Mouse (Mus musculus) intestine, embryonic 16.5 days (tissue): ENCODE measurements around the gene Gse1. TPM values are rescaled to one million over a fixed set of nuclear protein-coding genes. Genes with fewer than 3 reads are reported as not detected.

Experiments used
- ATAC-seq: fragments of 200-750 bp; cut with Nextera tagmentation; 2 replicates; pipeline ENCODE4 v1.8.0; 2017; ENCODE audit warnings: moderate TSS enrichment, moderate library complexity
- H3K27ac ChIP-seq: fragments of 300-500 bp; sonication (generic); 2 replicates; pipeline ENCODE4 v1.5.1; 2014; ENCODE audit warnings: mild to moderate bottlenecking, low read length
- H3K27me3 ChIP-seq: fragments of 300-500 bp; sonication (generic); replicated peaks from 2 replicates; pipeline ENCODE4 v1.6.1; 2014; ENCODE audit warnings: low read length, control low read depth, mixed read lengths; ENCODE audit not compliant: control insufficient read depth, insufficient read depth
- H3K36me3 ChIP-seq: fragments of 300-500 bp; sonication (generic); 2 replicates; pipeline ENCODE4 v1.6.1; 2014; ENCODE audit warnings: low read length, control low read depth; ENCODE audit not compliant: control insufficient read depth, insufficient read depth
- H3K4me1 ChIP-seq: fragments of 300-500 bp; sonication (generic); 2 replicates; pipeline ENCODE4 v1.6.1; 2014; ENCODE audit warnings: low read length, control low read depth, mixed read lengths; ENCODE audit not compliant: control insufficient read depth, insufficient read depth
- H3K4me2 ChIP-seq: fragments of 300-500 bp; sonication (generic); 2 replicates; pipeline ENCODE4 v1.6.1; 2014; ENCODE audit warnings: low read depth, low read length, control low read depth
- H3K4me3 ChIP-seq: fragments of 300-500 bp; sonication (generic); 2 replicates; pipeline ENCODE4 v1.5.1; 2014; ENCODE audit warnings: mild to moderate bottlenecking, low read length
- H3K9ac ChIP-seq: fragments of 300-500 bp; sonication (generic); 2 replicates; pipeline ENCODE4 v1.6.1; 2014; ENCODE audit warnings: low read depth, low read length
- H3K9me3 ChIP-seq: fragments of 300-500 bp; sonication (generic); 2 replicates; pipeline ENCODE4 v1.6.1; 2016; ENCODE audit warnings: low read length, control low read depth; ENCODE audit not compliant: control insufficient read depth
- WGBS: fragments of 180-500 bp; shearing (Covaris S2); extraction: QIAGEN DNeasy Blood & Tissue Kit; methylation state at CpG from one replicate; pipeline ENCODE4 v1.1.7; 2014; 5-methylcytosine and 5-hydroxymethylcytosine counted together
- polyA plus RNA-seq: library from polyadenylated mRNA; unstranded; fragments of >200 nt; fragmentation: Nextera tagmentation; extraction: Ambion mirVana; gene quantifications from 2 replicates; pipeline ENCODE4 v1.2.1, GENCODE M21; 2015

Gse1 gene
- polyA plus RNA-seq, 1 experiment from 2014 or later = 7.3 TPM

GRCm38 (mm10) chr8:120537207-120537817 lies 309.1 kb downstream of the Gse1 start:
- no peaks in the 10 kb centered on the region for H3K36me3 ChIP-seq
- under 1% methylated on average over 71 of the region's 79 CpGs for WGBS
- peak; percentile 76 for ATAC-seq
- H3K9me3 ChIP-seq = no peaks in the 10 kb centered on the region
- H3K9ac ChIP-seq = peak overlapping the region; percentile 70
- H3K4me2 ChIP-seq = peak overlapping the region; percentile 99
- no peaks in the 10 kb centered on the region for H3K27me3 ChIP-seq
- peak overlapping the region; percentile 68 for H3K4me3 ChIP-seq
- peaks cover 81% of the 10 kb centered on the region for H3K4me1 ChIP-seq
- peak overlapping the region; percentile 94 for H3K27ac ChIP-seq

- Histone ChIP-seq H3K36me3 (no peaks in the 10 kb centered on the region), H3K4me3 (peak overlapping the region; percentile 68), H3K27me3 (no peaks in the 10 kb centered on the region), H3K4me2 (peak overlapping the region; percentile 99), H3K9me3 (no peaks in the 10 kb centered on the region), H3K9ac (peak overlapping the region; percentile 70), H3K27ac (peak overlapping the region; percentile 94), H3K4me1 (peaks cover 81% of the 10 kb centered on the region)
- ATAC-seq = peak; percentile 9
- WGBS = under 1% methylated on average over 41 of the region's 46 CpGs
These were observed 309.7 kb downstream of the Gse1 start for GRCm38 (mm10) chr8:120537818-120538396.

GRCm38 (mm10) chr8:120538397-120539240 lies 310.4 kb downstream of the Gse1 start:
- no peaks in the 10 kb centered on the region for H3K9me3 ChIP-seq
- peak overlapping the region; percentile 68 for H3K4me3 ChIP-seq
- H3K9ac ChIP-seq = peak overlapping the region; percentile 70
- peak; percentile 64 for ATAC-seq
- H3K4me1 ChIP-seq = peaks cover 81% of the 10 kb centered on the region
- H3K27me3 ChIP-seq = no peaks in the 10 kb centered on the region
- H3K4me2 ChIP-seq = peak overlapping the region; percentile 99
- 8% methylated on average over 35 of the region's 37 CpGs for WGBS
- H3K36me3 ChIP-seq = no peaks in the 10 kb centered on the region
- peak overlapping the region; percentile 94 for H3K27ac ChIP-seq

DNA sequence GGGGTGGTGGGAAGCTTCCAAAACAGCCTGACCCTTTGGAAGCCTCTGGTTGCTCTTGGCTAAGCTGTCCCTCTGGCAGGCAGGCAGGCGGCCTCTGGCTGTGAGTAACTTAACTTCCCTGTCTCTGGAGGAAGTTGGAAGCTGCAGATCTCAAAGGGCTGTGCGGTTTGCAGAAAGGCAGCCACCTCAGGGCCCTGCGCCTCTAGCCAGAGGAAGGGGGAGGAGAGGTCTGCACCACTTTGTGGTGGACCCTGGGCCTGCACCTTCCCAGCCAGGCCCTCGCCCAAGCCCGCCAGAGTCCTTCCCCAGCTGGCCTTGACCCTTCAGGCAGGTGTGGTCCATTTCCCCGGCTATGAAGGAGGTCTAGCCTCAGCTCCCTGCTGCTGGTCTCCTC lies 311.1 kb downstream of the Gse1 start:
- Histone ChIP-seq H3K27ac (peak overlapping the region; percentile 94), H3K9me3 (no peaks in the 10 kb centered on the region), H3K36me3 (no peaks in the 10 kb centered on the region), H3K4me2 (peak overlapping the region; percentile 99), H3K9ac (peak overlapping the region; percentile 70), H3K4me1 (peaks cover 81% of the 10 kb centered on the region), H3K4me3 (peak overlapping the region; percentile 68), H3K27me3 (no peaks in the 10 kb centered on the region)
- no peak for ATAC-seq
- WGBS = 49% methylated on average over 6 of the region's 6 CpGs

- no peak for ATAC-seq
- Histone ChIP-seq H3K9ac (peak overlapping the region; percentile 70), H3K4me3 (peak overlapping the region; percentile 68), H3K4me2 (peak overlapping the region; percentile 99), H3K36me3 (no peaks in the 10 kb centered on the region), H3K27ac (peak overlapping the region; percentile 94), H3K27me3 (no peaks in the 10 kb centered on the region), H3K4me1 (peaks cover 81% of the 10 kb centered on the region), H3K9me3 (no peaks in the 10 kb centered on the region)
- WGBS = 45% methylated on average over 23 of the region's 23 CpGs
These were observed 311.7 kb downstream of the Gse1 start for GRCm38 (mm10) chr8:120539775-120540625.

- peaks cover 90% of the 10 kb centered on the region for H3K4me1 ChIP-seq
- no peak overlapping the region for H3K4me3 ChIP-seq
- no peak for ATAC-seq
- peak overlapping the region; percentile 6 for H3K4me2 ChIP-seq
- H3K27ac ChIP-seq = peak overlapping the region; percentile 89
- WGBS = 23% methylated on average over 13 of the region's 13 CpGs
- H3K27me3 ChIP-seq = no peaks in the 10 kb centered on the region
- no peaks in the 10 kb centered on the region for H3K9me3 ChIP-seq
- H3K9ac ChIP-seq = peak overlapping the region; percentile 53; the same call in 1 of the 2 replicates
- H3K36me3 ChIP-seq = no peaks in the 10 kb centered on the region
These were observed 314.7 kb downstream of the Gse1 start for GRCm38 (mm10) chr8:120542995-120543394.

DNA sequence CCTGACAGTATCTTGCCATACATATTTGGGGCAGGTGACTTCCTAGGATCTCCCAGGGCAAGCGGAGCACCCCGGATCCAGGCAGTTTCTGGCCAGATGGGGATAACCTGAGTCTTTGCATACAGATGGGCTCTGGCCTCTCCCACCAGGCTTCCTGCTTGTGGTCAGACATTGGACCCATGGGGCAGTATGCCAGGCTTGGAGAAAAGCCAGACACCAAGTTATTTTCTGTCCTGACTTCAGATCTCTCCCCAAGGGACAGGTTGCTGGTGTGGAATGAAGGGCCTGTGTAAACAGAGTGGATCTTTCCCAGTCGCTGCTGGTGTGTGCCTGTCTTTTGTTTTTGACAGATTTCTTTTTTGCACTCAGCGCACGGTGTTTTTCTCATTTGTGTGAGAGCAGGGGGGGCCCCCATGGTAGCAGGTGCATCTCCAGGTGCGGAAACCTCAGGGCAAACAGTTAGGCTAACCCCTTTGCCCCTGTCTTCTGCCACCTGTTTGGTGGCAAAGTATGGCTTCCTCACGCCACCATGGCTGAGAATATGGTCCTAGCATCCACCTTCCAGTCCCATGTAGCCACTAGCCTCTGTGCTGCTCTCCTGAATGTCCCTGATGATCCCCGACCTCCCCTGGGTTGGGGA lies 315.3 kb downstream of the Gse1 start:
- Histone ChIP-seq H3K4me3 (no peak overlapping the region), H3K36me3 (no peaks in the 10 kb centered on the region), H3K4me1 (peaks cover 90% of the 10 kb centered on the region), H3K9me3 (no peaks in the 10 kb centered on the region), H3K9ac (0 out of 2 replicates have a peak overlapping the region, but pooled peaks have one; percentile 53), H3K27ac (peak overlapping the region; percentile 89), H3K27me3 (no peaks in the 10 kb centered on the region), H3K4me2 (peak overlapping the region; percentile 6; the same call in 1 of the 2 replicates)
- ATAC-seq = no peak
- WGBS = 42% methylated on average over 8 of the region's 8 CpGs

DNA sequence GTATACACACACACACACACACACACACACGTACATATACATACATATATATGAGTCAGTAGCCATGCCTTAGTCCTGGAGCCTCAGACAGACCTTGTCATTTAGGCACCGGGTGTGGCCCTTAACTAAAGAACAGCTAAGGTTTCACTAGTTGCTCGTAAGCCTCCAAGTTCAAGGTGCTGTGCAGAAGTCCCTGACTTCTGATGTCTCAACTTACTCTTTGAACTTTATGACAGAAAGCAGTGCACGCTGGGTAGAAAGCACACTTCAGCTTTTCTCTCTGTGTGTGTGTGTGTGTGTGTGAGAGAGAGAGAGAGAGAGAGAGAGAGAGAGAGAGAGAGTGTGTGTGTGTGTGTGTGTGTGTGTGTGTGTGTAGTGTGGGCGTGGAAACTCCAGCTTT lies 315.9 kb downstream of the Gse1 start:
- no peak overlapping the region for H3K9ac ChIP-seq
- no peak overlapping the region for H3K4me3 ChIP-seq
- H3K4me1 ChIP-seq = peaks cover 88% of the 10 kb centered on the region
- WGBS = 55% methylated on average over 5 of the region's 5 CpGs
- H3K4me2 ChIP-seq = peak overlapping the region; percentile 6
- H3K27ac ChIP-seq = peak overlapping the region; percentile 89
- no peaks in the 10 kb centered on the region for H3K36me3 ChIP-seq
- ATAC-seq = peak; percentile 64
- H3K27me3 ChIP-seq = no peaks in the 10 kb centered on the region
- no peaks in the 10 kb centered on the region for H3K9me3 ChIP-seq
